Mouse (Mus musculus): ENCODE measurements around the gene Klhl11. TPM values are rescaled to one million over a fixed set of nuclear protein-coding genes. Genes with fewer than 3 reads are reported as not detected.
A peak's percentile ranks its signal among the peaks of the same experiment; 100 is the strongest.

Gene Klhl11
- polyA plus RNA-seq, 1 experiment, result 1.7 TPM

DNA sequence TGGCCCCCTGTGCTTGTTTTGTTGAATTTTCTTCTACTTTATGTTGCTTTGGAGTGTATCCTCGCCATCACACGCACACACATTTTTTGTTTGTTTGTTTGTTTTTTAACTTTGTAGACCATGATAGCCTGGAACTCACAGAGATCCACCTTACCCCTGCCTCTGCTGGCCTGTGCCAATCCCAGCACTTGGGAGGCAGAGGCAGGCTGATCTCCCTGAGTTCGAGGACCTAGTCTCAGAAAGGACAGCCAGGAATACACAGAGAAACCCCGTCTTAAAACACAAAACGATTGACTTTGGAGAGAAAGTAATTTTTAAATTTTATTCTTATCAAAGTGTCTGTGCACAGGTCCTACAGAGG lies 374 bp upstream of the Klhl11 start:
- 38% methylated on average over 5 of the region's 5 CpGs for WGBS
- Histone ChIP-seq H3K27ac (ENCODE audit: insufficient read depth, low read depth, low read length) (no peak overlapping the region), H3K4me1 (ENCODE audit: control insufficient read depth, insufficient read depth, insufficient read length, low read length) (peaks cover 3% of the 10 kb centered on the region; the same call in 1 of the 2 replicates), H3K36me3 (ENCODE audit: control insufficient read depth, insufficient read depth, low read length) (peaks cover 9% of the 10 kb centered on the region), H3K4me3 (ENCODE audit: low read depth, low read length) (no peak overlapping the region), H3K27me3 (ENCODE audit: control insufficient read depth, insufficient read depth, low read length) (no peaks in the 10 kb centered on the region)
- no peak for TF ChIP-seq CTCF (IDR thresholded peaks at IDR 0.05; ENCODE audit: extremely low read depth, insufficient read length, insufficient replicate concordance, low read depth, low read length)
- no peak for TF ChIP-seq POLR2A (IDR thresholded peaks at IDR 0.05; ENCODE audit: low read depth, low read length)

DNA sequence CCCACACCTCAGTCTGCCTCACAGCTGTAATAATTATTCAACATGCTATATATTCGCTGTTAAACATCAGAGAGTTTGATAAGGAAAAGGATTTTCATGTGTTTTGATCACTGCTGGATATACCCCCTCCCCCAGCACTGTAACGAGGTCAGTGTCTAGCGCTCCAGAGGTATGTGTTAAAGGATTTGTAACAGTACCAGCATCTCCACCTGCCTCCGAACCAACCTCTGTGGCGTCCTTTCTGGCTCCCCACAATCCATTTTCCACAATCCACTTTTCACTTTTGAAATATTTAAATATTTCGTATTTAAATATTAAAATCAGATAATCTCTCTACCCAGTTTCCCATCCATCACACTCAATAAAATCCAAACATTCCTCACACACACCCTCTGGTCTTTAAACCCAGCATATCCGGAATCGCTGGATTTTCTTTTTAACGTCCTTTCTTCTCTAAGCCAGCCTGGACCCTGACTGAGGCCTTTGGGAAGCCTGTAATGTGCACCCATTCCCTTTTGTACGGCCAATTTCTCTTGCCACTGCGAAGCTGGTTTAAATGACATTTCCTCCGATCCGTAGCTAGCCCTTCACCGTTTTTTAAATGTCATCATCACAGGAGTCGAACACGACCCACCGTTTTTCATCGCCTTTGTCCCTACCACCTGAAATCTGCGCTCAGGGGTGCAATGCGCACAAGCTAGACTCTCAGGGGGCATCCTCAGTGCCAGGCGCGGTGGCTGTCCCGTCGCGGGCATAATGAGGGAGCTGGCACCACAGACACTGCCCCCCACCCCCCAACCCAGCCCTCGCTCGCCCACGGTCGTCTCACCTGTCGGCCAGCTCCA lies 967 bp downstream of the Klhl11 start:
- no peaks in the 10 kb centered on the region for H3K27me3 ChIP-seq (ENCODE audit: control insufficient read depth, insufficient read depth, low read length)
- peak overlapping the region; percentile 91 for H3K4me3 ChIP-seq (ENCODE audit: low read depth, low read length)
- WGBS, result 4% methylated on average over 30 of the region's 30 CpGs
- H3K27ac ChIP-seq (ENCODE audit: insufficient read depth, low read depth, low read length), result no peak overlapping the region
- TF ChIP-seq CTCF (IDR thresholded peaks at IDR 0.05; ENCODE audit: extremely low read depth, insufficient read length, insufficient replicate concordance, low read depth, low read length) (no peak), POLR2A (IDR thresholded peaks at IDR 0.05; ENCODE audit: low read depth, low read length) (no peak)
- no peaks in the 10 kb centered on the region; the same call in 1 of the 2 replicates for H3K36me3 ChIP-seq (ENCODE audit: control insufficient read depth, insufficient read depth, low read length)
- H3K4me1 ChIP-seq (ENCODE audit: control insufficient read depth, insufficient read depth, insufficient read length, low read length), result peaks cover 3% of the 10 kb centered on the region; the same call in 1 of the 2 replicates

DNA sequence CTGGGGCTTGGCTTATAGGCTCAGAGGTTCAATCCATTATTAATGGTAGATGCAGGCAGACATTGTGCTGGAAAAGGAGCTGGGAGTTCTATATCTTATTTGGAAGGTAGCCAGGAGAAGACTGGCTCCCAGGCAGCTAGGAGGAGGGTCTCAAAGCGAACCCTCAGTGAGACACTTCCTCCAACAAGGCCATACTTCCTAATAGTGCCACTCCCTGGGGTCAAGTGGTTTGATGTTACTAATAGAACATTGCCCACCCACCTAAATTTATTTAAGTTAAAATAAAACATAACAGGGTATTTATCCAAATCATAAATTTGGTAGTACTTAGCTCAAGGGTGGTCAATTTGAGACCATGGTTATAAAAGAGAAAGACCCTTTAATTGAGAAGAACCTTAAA lies 6.7 kb downstream of the Klhl11 start:
- no peaks in the 10 kb centered on the region for H3K4me1 ChIP-seq (ENCODE audit: control insufficient read depth, insufficient read depth, insufficient read length, low read length)
- H3K36me3 ChIP-seq (ENCODE audit: control insufficient read depth, insufficient read depth, low read length), result peaks cover 16% of the 10 kb centered on the region
- 89% methylated on average over 1 of the region's 1 CpGs for WGBS
- no peaks in the 10 kb centered on the region for H3K27me3 ChIP-seq (ENCODE audit: control insufficient read depth, insufficient read depth, low read length)
- no peak overlapping the region for H3K27ac ChIP-seq (ENCODE audit: insufficient read depth, low read depth, low read length)
- H3K4me3 ChIP-seq (ENCODE audit: low read depth, low read length), result no peak overlapping the region
- no peak for TF ChIP-seq POLR2A (IDR thresholded peaks at IDR 0.05; ENCODE audit: low read depth, low read length)
- no peak for TF ChIP-seq CTCF (IDR thresholded peaks at IDR 0.05; ENCODE audit: extremely low read depth, insufficient read length, insufficient replicate concordance, low read depth, low read length)

DNA sequence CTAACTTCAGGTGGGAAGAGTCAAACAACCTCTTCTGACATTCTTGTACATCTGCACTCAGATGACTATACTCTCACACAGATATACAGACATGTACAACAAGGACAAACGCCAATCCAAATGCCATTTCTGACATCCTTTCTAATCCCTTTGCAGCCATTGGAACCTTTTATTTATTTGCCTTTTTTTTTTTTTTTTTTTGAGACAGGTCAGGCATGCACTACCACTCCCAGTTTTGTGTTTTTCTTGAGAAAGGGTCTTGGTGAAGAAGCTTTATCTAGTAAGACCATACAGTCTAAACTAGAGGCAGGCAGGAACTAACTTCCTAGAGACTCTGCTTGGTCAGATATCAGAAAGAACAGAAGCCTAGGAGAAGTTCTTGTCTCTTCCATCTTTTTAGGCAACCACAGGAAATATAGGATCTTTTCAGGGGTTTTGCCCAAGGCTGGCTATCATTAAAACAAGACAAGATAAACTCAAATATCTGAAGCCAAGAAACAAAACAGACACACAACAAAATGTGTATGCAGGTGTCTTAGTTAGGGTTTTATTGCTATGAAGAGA lies 7.2 kb downstream of the Klhl11 start:
- 86% methylated on average over 1 of the region's 1 CpGs for WGBS
- H3K4me3 ChIP-seq (ENCODE audit: low read depth, low read length), result no peak overlapping the region
- TF ChIP-seq POLR2A (IDR thresholded peaks at IDR 0.05; ENCODE audit: low read depth, low read length) (no peak), CTCF (IDR thresholded peaks at IDR 0.05; ENCODE audit: extremely low read depth, insufficient read length, insufficient replicate concordance, low read depth, low read length) (no peak)

DNA sequence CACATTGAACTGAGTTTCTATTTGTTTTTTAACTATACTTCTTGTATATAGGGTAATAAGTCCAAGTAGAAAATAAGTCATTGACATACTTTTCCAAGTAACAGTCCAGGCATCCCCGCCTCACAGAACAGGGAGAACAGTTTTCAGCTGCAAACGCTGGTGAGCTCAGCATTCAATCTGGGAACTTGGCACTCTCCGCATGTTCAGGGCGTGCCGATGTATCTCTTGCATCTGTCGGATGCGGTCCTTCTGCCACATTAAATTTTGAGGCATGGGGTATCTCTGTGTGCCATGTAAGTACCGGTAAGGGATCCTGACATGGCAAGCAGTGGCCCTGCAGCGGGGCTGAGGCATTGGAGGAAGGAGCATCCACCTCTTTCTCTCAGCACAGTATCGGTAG lies 9.8 kb downstream of the Klhl11 start:
- no peak overlapping the region for H3K27ac ChIP-seq (ENCODE audit: insufficient read depth, low read depth, low read length)
- TF ChIP-seq POLR2A (IDR thresholded peaks at IDR 0.05; ENCODE audit: low read depth, low read length), result no peak
- no peak for TF ChIP-seq CTCF (IDR thresholded peaks at IDR 0.05; ENCODE audit: extremely low read depth, insufficient read length, insufficient replicate concordance, low read depth, low read length)
- WGBS, result 90% methylated on average over 10 of the region's 10 CpGs
- no peak overlapping the region for H3K4me3 ChIP-seq (ENCODE audit: low read depth, low read length)
- H3K36me3 ChIP-seq (ENCODE audit: control insufficient read depth, insufficient read depth, low read length), result peaks cover 18% of the 10 kb centered on the region
- H3K4me1 ChIP-seq (ENCODE audit: control insufficient read depth, insufficient read depth, insufficient read length, low read length), result no peaks in the 10 kb centered on the region
- H3K27me3 ChIP-seq (ENCODE audit: control insufficient read depth, insufficient read depth, low read length), result no peaks in the 10 kb centered on the region

More for the DNA sequence above, 7.2 kb downstream of the Klhl11 start:
- Histone ChIP-seq H3K27ac (ENCODE audit: insufficient read depth, low read depth, low read length) (no peak overlapping the region), H3K27me3 (ENCODE audit: control insufficient read depth, insufficient read depth, low read length) (no peaks in the 10 kb centered on the region), H3K4me1 (ENCODE audit: control insufficient read depth, insufficient read depth, insufficient read length, low read length) (no peaks in the 10 kb centered on the region), H3K36me3 (ENCODE audit: control insufficient read depth, insufficient read depth, low read length) (peaks cover 18% of the 10 kb centered on the region)

DNA sequence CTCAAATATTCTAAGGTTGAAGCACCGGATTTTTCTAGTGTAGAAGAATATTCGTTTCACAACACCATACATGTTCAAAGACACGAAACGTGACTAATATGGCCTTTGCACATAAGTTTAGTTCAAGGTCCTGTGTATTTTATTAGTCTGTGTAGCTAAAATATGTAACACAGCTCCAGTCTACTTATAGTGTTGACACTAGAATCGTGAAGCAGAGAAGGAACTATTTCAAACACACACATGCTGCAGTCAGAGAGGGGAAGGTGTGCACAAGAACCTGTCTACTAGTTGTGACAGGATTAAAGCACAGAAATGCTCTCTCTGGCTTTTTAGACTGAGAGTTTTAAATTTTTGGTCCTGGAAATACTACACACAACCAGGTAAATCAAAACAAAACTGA lies 14.8 kb downstream of the Klhl11 start:
- Histone ChIP-seq H3K4me3 (ENCODE audit: low read depth, low read length) (no peak overlapping the region), H3K4me1 (ENCODE audit: control insufficient read depth, insufficient read depth, insufficient read length, low read length) (no peaks in the 10 kb centered on the region), H3K36me3 (ENCODE audit: control insufficient read depth, insufficient read depth, low read length) (peaks cover 12% of the 10 kb centered on the region), H3K27ac (ENCODE audit: insufficient read depth, low read depth, low read length) (no peak overlapping the region), H3K27me3 (ENCODE audit: control insufficient read depth, insufficient read depth, low read length) (no peaks in the 10 kb centered on the region)
- WGBS, result 37% methylated on average over 5 of the region's 5 CpGs
- TF ChIP-seq CTCF (IDR thresholded peaks at IDR 0.05; ENCODE audit: extremely low read depth, insufficient read length, insufficient replicate concordance, low read depth, low read length) (no peak), POLR2A (IDR thresholded peaks at IDR 0.05; ENCODE audit: low read depth, low read length) (no peak)

DNA sequence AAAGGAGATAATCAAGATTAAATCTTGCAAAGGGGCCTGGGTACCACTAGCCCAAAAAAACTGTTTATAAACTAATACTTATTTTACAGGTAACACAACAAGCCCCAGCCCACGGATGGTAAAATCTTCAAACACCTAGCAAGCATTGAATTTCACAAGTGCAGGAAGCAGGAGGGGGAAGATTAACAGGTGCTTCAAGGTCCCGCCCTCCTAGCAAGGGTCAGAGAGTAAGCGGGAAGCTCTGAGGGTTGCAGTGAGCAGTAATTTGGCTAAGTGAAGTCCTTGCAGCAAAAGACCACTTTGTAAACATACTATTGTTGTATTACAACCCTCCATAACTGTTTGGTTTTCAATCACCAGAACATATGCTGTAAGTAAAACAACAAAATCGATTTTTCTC lies 15.3 kb downstream of the Klhl11 start:
- 35% methylated on average over 4 of the region's 4 CpGs for WGBS
- TF ChIP-seq CTCF (IDR thresholded peaks at IDR 0.05; ENCODE audit: extremely low read depth, insufficient read length, insufficient replicate concordance, low read depth, low read length), result no peak
- no peak for TF ChIP-seq POLR2A (IDR thresholded peaks at IDR 0.05; ENCODE audit: low read depth, low read length)
- peaks cover 10% of the 10 kb centered on the region for H3K36me3 ChIP-seq (ENCODE audit: control insufficient read depth, insufficient read depth, low read length)
- H3K4me1 ChIP-seq (ENCODE audit: control insufficient read depth, insufficient read depth, insufficient read length, low read length), result no peaks in the 10 kb centered on the region
- H3K27ac ChIP-seq (ENCODE audit: insufficient read depth, low read depth, low read length), result no peak overlapping the region
- no peaks in the 10 kb centered on the region for H3K27me3 ChIP-seq (ENCODE audit: control insufficient read depth, insufficient read depth, low read length)
- H3K4me3 ChIP-seq (ENCODE audit: low read depth, low read length), result no peak overlapping the region
